Mouse (Mus musculus) ovary, adult 18-20 months (tissue): ENCODE measurements at regions not wholly inside any gene's neighbourhood (a gene's known extent, or its start where the extent isn't known, plus 50 kb on each side); places are given as distances from the start of the nearest gene placed in this dataset.

ENCODE experiments used
- DNase-seq: peaks from one replicate; pipeline ENCODE4 v3.0.0; 2022; ENCODE audit warnings: low spot score, mixed read lengths

DNA sequence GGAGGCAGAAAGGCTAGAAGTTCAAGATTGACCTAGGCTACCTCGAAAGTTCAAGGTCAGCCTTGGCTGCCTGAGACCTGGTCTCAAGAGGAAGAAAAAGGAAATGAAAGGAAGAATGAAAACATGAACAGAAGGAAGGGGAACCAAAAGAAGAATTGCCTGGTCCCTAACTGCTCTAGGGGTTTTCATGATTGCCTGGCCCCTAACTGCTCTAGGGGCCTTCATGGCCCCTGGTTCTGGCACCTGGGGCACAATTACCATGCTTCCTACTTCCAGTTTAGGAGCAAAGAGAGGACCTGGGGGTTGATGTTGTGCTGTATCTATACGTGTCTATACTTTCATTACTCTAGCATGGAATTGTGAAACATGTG is 132.8 kb downstream of the Cd24a start:
- DNase-seq, result no peak

DNA sequence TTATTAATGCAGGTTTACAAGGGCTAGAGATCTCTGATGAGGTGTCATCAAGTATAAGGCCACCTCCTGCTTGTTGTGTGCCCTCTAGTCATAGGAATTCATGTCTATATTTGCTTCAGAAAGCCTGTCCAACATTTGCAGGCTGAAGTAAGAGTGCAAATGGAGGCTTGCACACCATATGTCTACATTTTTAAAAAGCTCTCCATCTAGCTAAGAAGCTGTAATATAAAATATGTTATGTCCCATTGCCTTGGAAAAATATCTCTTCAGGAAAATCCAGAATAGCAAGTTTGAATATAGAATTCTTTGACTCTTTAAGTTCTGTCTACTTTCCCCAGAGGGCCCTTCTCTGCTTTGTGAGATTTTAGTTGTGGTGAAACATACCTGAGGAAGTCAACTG is 134.6 kb downstream of the Cd24a start:
- DNase-seq, result no peak

DNA sequence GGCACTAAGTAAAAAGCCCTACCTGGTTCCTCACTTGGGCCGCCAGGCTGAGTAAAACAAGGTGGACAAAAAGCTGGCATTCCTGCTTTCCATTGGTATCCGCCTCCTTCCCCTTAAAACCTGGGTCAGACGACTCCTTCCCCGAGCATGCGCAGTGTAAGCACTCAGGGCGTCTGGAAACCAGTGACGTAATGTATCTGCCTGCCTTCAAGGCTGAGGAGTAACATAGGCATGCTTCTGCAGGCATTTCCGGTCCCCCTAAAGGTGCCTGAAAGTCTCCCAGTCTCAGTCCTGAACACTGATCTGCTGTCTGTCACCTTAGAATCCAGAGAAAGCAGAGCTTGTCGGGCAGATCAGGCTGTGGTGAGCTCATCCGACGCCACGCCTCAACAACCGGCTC is 140.7 kb downstream of the Cd24a start:
- DNase-seq, result no peak

DNA sequence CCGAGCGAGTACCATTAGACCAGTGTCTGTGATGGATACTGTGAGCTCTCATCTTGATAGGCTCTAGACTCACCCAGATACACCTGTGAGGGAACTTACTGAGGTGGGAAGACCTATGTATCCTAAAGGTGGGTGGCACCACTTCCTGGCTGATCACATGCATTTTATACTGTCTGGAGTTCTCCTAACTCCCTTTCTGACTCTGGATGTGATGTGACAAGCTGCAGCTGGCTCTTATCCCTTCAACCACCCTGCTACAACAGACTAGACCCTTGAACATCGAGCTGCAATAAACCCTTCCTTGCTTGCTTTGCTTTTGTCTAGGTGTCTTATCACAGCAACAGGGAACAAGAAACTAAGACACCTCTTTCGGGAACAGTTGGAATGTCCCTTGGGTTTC is 143.3 kb downstream of the Cd24a start:
- no peak for DNase-seq

DNA sequence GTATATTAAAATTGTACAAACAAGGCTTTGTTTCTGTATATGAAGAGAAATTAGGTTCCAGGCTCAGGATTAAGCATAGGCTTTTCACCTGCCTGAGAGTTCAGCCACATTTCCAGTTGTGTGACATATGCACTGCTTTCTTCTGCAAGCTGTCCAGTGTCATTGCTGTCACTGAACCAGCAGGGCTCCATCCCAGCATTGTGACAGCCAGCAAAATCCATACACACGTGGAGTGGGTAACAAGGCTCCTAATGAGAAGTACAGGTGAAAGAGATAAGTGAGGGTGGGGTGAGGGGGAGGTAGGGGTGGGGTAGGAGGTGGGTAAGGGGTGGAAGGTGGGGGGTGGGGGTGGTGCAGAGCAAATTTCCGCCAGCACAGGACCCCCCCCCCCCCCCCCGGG is 144.1 kb downstream of the Cd24a start:
- DNase-seq, result no peak

DNA sequence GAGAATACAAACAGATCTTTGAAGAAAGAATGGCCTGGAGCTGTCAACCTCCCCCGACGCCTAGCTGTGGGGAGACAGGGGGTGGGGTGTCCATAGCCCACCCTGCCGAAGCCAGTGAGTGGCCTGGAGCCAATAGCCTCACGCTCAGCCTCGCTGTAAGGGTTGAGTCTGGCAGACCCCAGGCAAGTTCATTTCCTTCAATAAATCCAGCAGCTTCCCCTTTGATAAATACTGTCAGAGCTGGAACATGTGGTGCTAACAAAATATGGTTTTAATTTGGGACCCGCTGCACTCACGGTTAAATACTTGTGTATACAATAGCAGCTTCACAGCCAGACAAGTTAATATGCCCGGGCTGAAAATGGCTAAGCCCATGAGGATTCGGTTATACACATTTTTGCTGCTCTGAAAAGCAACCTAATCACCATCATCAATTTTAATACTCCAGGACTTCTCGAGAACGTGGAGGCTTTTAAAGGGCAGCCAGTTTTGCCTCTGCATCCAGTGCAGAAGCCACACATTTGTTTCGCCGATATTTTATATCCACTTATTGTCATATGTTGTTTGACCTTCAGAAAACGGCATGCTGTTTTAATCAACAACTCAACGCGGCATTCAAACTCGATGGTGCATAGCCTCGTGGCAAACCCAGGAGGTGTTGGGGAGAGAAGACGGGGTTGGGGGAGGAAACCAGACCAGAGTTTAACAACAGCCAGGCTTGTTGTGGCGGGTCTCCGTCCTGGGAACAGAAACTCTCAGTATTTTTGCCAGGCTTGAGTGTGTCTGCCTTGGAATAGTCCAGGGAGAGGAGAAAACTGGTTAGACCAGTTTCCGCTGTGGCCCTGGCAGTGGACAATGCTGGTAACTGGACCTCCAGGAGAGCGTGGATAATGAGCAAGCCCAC is 144.9 kb downstream of the Cd24a start:
- DNase-seq, result peak; percentile 15

DNA sequence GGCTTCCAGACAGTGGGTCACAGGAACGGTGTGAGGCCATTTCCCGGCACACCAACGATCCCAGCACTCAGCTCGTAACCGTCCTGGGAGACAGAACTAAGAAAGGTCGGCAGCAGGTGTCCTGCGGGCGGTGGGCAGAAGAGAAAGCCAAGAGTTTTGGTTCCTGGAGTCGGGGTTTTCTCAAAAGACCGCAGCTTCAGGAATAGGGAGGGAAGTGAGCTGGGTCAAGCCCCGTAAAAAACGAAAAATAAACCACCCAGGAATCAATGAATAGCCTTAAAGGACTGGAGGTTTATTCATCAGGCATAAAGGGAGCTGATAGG is 145.5 kb downstream of the Cd24a start:
- DNase-seq, result no peak

DNA sequence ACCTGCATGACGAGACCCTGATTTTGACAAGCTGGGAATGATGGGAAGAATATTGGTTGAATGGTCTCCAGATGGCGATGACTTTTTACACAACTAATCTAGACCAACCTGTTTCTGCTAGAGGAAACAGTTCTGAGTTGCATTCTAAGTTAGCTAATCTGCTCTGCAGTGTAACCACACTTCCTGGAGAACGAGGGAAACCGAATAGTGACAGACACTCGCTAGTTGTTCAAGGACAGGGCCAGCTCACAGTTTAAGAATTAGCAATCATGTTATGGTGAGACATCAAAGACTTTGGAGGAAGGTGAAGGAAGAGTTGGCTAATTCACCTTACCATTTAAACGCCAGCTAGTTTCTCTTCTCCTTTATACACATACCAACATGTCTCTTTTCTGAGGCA is 149.7 kb downstream of the Cd24a start:
- DNase-seq, result no peak

DNA sequence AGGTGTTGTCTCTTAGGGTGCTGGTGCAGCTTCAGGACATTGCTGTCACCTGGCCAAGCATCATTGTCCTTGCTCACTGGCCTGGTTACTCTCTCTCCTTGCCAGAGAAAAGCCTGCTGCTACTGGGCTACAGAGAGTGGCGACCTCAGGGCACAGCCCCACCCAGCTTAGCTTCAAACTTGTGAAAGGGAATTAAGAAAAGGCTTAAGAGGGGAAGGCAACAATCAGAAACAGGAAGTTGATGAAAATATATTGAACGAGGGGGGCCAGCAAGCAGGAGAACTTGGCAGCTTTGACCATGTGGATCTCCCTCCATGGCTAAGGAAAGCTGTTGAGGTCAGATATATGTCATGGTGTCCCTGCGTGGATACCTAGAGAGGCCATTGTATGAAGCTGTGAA is 151.1 kb downstream of the Cd24a start:
- DNase-seq, result peak; percentile 34

DNA sequence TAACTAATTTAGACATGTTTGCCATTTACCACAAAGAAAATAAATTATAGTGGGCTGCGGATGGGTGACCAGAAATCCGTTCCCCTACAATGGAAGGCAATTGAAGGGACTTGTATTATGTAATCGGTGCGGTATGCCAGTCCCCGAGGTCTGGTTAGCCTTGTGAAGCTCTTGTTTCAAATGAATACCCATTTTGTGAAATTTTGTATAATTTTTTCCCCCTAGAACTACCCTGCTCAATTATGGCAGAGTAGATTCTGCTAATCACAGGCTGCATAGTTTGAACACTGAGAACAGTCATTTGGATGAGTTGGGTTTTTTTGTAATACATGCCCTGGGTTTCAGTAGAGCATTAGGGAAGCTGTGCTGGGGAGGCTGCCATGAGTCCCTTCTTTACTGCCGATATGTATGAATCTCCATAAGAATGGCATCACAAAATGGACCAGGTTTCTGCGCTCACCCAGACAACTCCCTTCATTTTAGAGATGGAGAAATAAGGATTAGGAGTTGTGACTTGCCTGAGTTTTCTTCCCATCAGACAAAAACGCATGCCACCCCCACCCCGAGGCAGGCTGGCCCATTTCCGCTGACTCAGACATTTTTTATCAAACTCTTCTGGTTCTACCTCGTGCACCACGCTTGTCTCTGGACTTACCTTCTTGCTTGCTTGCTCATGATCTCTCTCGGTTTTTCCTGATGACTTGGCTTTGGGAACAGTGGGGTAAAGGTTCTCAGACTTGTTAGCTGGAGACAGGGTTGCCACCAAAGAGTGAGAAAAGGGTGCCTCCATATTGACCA is 155.7 kb downstream of the Cd24a start:
- no peak for DNase-seq

DNA sequence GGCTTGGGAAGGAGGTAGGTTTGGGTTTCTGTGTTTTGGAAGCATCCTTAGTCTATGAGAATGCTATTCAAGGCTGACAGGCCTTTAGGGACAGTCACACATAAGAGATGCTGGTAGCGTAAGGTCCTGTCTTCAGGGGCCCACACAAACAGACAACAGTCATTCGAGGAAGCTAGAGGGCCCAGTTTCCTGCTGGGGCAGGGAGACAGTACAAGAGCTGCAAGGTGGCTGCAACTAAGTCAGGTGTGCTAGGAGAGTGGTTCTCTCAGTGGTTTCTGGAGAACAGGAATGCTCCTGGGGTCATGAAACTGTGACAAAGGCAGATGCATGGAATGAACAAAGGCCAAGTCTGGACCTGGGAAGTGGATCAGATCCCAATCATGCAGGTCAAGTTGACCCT is 161.1 kb downstream of the Cd24a start:
- DNase-seq, result no peak

DNA sequence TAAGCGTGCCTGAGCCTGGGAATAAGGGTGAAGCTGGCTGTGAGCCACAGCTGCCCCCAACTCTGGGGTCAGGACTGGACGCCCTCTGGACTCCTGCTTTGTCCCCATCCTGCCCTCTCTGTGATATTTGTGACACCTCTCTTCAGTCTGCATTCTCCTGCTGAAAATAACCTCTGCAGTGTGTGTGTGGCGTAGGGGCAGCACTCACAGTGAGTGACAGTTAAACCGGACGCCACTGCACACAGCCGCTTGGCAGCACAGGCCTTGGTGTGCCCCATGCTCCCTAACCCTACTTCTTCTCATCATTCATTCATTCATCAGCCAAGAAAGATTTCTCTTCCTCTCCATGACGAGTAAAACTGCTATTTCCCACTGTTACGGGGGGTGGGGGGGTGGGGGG is 161.6 kb downstream of the Cd24a start:
- no peak for DNase-seq

DNA sequence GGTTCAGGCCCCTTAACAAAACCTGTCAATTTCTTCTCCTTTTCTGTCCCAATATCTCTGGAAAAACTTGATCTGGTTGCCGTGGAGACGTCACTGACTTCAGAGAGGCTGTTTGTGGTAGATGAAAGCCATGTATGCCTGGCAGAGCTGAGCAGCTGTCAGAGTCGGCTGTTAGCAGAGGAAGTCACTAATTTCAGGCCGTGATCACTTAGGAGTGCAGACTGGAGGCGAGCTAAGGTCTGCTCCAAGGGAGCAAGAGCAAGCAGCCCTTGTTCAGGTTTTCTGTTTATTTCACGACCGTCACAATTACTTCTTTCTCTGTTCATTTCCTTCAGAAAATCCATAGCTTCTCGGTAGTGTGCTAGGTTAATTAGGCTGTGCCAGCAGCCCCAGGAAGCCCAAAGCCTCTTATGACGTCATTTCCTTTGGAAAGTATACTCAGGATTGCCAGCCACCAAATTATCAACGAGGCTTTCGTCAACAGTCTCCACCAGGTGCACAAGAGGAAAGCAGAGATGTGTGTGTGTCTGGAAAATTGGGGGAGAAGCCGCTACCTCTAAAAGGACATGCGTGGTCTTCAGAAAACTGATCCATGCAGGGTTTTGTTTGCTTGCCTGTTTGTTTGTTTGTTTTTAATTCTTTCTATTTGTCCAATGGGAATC is 161.2 kb downstream of the Qrsl1 start:
- no peak for DNase-seq

DNA sequence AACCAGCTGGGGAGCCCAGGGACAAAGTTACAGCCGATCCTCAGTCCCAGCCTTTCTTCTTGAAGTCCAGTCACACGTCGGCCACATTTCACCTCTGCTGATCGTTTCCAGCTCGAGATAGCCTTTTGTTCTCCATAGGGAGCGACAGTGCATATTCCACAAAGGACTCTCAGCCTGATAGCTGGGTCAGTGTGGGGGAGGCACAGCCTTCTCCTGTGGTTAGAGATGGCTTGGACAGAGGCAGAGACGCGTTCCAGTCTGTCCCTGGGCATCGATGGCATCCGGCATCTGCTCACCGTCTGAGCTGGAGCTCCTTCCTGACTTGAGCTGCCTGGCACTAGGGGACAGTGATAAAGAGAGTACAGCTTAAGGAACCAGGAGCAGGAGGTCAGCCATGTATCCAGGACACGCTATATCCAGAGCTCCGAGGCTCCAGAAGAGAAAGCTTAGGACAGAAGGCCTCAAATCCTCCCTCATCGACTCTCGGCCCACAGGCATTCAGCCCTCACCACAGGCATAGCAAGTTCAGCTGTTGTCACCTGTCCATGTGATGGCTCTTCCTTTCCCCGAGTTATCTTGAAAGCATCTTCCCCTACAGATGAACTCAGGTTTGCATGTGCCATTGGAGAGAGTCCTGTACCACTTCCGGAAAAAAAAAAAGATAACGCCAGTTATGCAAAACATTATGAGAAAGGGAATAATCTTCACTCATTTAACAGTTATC is 160.0 kb downstream of the Qrsl1 start:
- DNase-seq, result no peak

DNA sequence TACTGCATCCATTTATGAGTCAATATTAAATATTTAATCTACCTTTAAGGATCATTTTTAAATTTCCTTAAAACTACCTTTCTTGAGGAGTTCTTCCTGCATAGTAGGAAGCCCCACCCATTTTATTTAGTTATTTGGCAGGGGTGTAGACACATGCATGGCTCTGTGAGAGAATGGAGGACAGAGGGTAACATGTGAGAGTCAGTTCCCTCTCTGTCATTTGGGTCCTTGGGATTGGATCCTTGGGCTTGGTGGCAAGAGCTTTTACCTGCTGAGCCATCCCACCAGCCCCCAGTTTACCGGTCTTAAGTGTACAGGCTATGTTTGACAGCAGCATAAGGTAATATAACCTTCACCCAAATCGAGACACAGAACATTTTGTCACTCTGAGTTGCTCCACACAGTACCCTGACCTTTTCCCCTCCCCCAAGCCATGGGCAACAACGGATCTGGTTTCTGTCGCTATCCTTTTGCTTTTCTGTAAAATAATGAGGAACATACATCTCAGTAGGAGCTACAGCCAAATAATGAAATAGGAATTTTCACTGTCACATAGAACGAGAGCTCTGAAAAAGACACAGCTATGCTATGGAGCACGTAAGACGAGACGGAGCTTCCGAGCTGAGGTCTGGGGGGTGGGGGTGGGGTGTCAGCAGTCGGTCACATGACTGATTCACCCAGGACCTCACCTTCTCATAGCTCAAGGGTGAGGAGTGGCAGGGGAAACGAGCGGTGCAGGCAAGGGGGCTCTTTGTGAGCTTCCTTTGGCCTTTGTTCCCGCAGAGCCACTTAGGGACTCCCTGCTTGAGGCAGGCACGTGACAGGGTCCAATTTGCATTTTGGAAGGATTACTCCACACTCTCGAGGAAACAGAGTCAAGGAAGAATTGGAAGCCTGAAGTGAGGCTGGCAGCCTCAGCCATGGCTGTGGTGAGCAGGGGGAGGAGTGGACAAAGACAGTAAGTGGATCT is 159.2 kb downstream of the Qrsl1 start:
- DNase-seq, result no peak

DNA sequence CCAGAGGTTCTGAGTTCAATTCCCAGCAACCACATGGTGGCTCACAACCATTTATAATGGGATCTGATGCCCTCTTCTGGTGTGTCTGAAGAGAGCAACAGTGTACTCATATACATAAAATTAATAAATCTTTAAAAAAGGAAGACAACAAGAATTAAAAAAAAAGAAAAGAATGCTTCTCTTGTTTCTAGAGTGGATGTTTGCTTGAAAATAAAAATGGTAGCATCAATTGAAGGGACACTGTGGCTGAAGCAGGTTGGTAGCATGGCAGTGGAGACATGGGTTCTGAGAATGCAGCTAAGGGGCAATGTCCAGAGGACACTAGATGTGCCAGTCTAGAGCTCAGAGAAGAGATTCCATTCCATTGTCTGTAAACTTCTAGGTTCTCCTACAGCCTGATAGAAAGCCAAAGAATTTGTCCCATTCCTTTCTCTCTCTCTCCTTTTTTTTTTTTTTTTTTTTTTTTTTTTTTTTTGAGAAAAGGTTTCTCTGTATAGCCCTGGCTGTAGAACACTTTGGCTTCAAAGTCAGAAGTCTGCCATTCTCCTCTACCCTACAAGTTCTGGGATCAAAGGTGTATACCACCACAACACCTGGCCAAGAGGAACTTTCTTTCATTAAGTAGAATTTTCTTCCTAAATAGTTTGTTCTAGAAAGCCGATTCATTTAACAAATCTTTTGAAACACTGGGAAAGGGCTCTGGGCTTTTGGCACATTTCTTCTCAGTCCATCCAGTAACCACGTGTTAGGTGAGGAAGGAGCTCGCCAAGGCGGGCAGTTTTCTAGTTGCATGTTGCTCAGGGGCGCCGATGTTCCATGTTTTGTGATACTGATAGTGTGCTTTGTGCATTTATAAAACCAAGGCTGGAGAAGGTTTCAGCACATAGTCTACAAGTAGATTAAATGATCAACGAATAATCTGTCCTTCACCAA is 158.1 kb downstream of the Qrsl1 start:
- DNase-seq, result no peak

DNA sequence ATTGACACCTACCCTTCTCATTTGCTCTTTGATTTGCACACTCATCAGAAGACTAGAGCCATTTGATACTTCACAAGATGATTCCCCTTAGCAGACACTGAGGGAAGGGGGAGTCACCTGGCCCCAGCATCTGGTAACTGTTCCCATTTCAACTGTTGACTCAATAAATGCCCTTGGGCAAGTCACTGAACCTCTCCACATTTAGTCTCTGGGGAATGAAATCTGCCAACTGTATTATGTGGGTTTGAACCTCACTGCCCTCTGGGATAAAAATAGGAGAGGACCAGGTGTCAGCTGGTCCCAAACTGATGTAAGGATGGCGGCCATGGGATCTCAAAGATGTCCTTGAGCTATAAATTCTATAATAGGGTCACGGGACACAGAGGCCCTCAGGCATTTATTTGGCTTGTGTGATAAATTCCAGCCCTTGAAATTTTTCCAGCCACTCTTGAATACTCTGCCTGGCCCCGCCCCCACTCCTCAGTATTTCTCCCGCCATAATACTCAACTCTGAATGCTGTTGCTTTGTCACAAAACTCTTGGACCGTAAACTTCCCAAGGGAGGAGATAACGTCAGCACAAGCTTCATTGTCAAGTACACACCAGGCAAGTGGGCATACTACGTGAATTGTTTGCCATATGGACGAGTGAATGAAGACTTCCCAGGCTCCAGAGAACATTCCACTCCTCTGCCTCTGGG is 155.5 kb downstream of the Qrsl1 start:
- DNase-seq, result no peak

DNA sequence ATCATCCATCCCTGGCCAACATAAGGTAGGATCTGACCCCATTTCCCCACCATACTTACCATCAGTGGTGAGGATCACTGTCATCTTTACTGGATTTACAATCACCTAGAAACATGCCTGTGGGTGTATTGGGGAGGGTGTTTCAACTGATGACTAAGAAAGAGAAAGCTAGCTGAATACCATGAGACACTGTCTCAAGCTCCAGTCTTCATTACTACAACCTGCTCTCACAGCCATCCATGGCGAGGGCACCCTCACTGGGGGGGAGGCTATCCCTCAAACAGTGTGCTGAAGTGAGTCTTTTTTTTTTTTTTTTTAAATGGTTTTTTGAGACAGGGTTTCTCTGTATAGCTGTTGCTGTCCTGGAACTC is 154.9 kb downstream of the Qrsl1 start:
- no peak for DNase-seq

DNA sequence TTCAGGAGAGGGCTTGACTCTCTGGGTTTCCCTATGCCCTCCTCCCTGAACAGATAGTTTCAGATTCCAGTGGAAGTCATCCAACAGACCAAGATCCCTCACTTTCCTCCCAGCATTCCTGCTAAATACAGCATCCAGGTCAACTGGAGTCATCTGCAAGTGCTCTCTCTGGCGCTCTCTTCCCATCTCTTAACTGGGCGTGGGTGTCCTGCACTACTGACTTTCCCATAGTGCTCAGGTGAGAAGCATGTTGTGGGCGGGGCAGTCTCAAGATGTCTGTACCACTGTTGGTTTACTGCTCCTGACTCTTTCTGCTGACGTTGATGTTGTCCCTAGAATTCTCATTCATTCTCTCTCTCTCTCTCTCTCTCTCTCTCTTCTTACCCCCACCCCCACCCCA is 154.0 kb downstream of the Qrsl1 start:
- DNase-seq, result no peak

DNA sequence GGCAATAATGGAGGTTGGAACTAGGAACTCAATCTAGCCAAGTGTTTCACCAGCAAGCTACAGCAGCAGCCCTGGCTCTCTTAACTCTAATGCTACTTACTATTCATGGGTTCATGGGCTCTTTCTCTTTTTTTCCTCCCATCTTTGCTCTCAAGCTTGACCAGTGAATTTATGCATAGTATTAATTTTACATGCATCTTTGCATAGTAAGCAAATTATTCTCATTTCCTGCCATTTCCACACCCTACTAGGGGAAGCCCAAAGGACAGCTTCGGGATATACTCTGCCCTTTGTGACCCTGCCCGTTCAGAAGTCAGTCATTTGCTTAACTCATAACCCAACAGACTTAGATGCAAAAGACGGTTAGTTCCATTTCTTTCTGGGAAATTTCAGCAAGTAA is 153.2 kb downstream of the Qrsl1 start:
- DNase-seq, result no peak
